8 mouse cellular contexts compared by ENCODE assay signal in the genomic region with DNA sequence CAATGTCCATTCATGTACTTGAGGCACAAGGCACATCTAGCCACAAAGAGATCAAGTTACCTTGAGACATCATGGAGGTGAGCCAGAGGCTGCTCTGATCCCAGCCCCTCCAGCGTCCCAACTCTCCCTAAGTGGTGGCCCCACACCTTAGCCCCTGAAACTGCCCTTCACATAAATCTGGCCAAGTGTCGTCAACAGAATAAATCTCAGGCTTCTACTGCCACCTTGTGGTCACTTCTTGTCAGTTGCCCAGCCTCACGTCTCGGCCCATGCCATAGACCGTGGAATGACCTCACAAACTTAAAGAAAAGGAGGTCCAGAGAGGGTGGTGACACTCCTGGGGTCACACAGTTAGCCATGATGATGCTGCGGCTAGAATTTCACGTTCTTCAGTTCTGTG.
DNase-seq lines count a peak whose midpoint lies in the region; ATAC-seq and TF ChIP-seq lines count a peak whose summit lies in the region.

No protein-coding gene starts in this region.

- no peaks in the 10 kb centered on the region for H3K27me3 ChIP-seq in kidney, adult 2 months (replicated peaks; ENCODE audit: control insufficient read depth, insufficient read depth, low read length)
- no peaks in the 10 kb centered on the region for H3K27me3 ChIP-seq in limb, embryonic 10.5 days (ENCODE audit: low read depth, poor library complexity, severe bottlenecking)
- no peaks in the 10 kb centered on the region for H3K27me3 ChIP-seq in midbrain, embryonic 15.5 days (replicated peaks)
- no peaks in the 10 kb centered on the region for H3K27me3 ChIP-seq in stomach, embryonic 14.5 days (ENCODE audit: control insufficient read depth, insufficient read depth, low read length)

- H3K4me1 ChIP-seq in cortical plate, adult 2 months (ENCODE audit: control insufficient read depth, insufficient read depth, low read length): peaks cover 3% of the 10 kb centered on the region
- H3K4me1 ChIP-seq in kidney, adult 2 months (ENCODE audit: control insufficient read depth, insufficient read depth, low read length): no peaks in the 10 kb centered on the region
- peaks cover 4% of the 10 kb centered on the region; the same call in 1 of the 2 replicates for H3K4me1 ChIP-seq in limb, embryonic 10.5 days
- no peaks in the 10 kb centered on the region for H3K4me1 ChIP-seq in midbrain, embryonic 15.5 days
- no peaks in the 10 kb centered on the region for H3K4me1 ChIP-seq in stomach, embryonic 14.5 days (ENCODE audit: control insufficient read depth, insufficient read depth, low read length)

- H3K36me3 ChIP-seq in kidney, adult 2 months (ENCODE audit: control insufficient read depth, insufficient read depth, low read length): no peaks in the 10 kb centered on the region
- no peaks in the 10 kb centered on the region for H3K36me3 ChIP-seq in limb, embryonic 10.5 days
- H3K36me3 ChIP-seq in midbrain, embryonic 15.5 days (replicated peaks): no peaks in the 10 kb centered on the region
- H3K36me3 ChIP-seq in stomach, embryonic 14.5 days (ENCODE audit: control insufficient read depth, insufficient read depth, low read length): no peaks in the 10 kb centered on the region

- peak; percentile 45 for DNase-seq in ovary, postnatal 10 days (ENCODE audit: low spot score)
- no peak for DNase-seq in ovary, adult 18-20 months (ENCODE audit: low spot score)
- DNase-seq in gastrocnemius, postnatal 36 days: peak; percentile 21 to 33
- DNase-seq in kidney, adult 2 months: peak; percentile 63
- DNase-seq in limb, embryonic 10.5 days (ENCODE audit: low spot score): peak; percentile 83

- WGBS in kidney, adult 2 months: 5% methylated on average over 7 of the region's 7 CpGs
- 4% methylated on average over 7 of the region's 7 CpGs for WGBS in limb, embryonic 10.5 days
- 6% methylated on average over 7 of the region's 7 CpGs for WGBS in midbrain, embryonic 15.5 days
- WGBS in stomach, embryonic 14.5 days: 4% methylated on average over 7 of the region's 7 CpGs

- no peak overlapping the region for H3K9ac ChIP-seq in midbrain, embryonic 15.5 days
- no peak overlapping the region for H3K9ac ChIP-seq in stomach, embryonic 14.5 days (replicated peaks; ENCODE audit: low read depth, low read length)

- peak; percentile 85 for TF ChIP-seq CTCF in cortical plate, adult 2 months (IDR thresholded peaks at IDR 0.05; ENCODE audit: extremely low read depth, insufficient read depth, low read length)
- TF ChIP-seq CTCF in kidney, adult 2 months (conservative IDR thresholded peaks at IDR 0.05; ENCODE audit: insufficient read depth, insufficient read length, low read depth, low read length): peak; percentile 85

- intact Hi-C loops in gastrocnemius, postnatal 36 days (cut with DNase I): loop anchor here (1.0 to 5.0 kb wide), 3 partner anchors 128 to 1077 kb away; partner anchors contain the start of gene Sdk1

- no peak for TF ChIP-seq POLR2A in cortical plate, adult 2 months (IDR thresholded peaks at IDR 0.05; ENCODE audit: extremely low read depth, insufficient read depth, low read length)
- no peak for TF ChIP-seq POLR2A in kidney, adult 2 months (IDR thresholded peaks at IDR 0.05; ENCODE audit: low read depth, low read length)

- H3K9me3 ChIP-seq in limb, embryonic 10.5 days (replicated peaks): no peaks in the 10 kb centered on the region
- H3K9me3 ChIP-seq in midbrain, embryonic 15.5 days: no peaks in the 10 kb centered on the region
- no peaks in the 10 kb centered on the region for H3K9me3 ChIP-seq in stomach, embryonic 14.5 days (ENCODE audit: control insufficient read depth, low read depth, low read length)

- no peak overlapping the region for H3K27ac ChIP-seq in cortical plate, adult 2 months (ENCODE audit: insufficient read depth, low read length)
- H3K27ac ChIP-seq in kidney, adult 2 months (ENCODE audit: insufficient read depth, low read depth, low read length): no peak overlapping the region
- no peak overlapping the region for H3K27ac ChIP-seq in limb, embryonic 10.5 days
- H3K27ac ChIP-seq in midbrain, embryonic 15.5 days: no peak overlapping the region
- no peak overlapping the region for H3K27ac ChIP-seq in stomach, embryonic 14.5 days (ENCODE audit: low read length)

- ATAC-seq in midbrain, embryonic 15.5 days (replicated peaks): 0 out of 2 replicates have a peak, but pooled peaks have one; percentile 27
- peak; percentile 65; the same call in 1 of the 2 replicates for ATAC-seq in stomach, embryonic 14.5 days (ENCODE audit: insufficient number of reproducible peaks, insufficient read depth, low FRiP score, low read depth)

- H3K4me3 ChIP-seq in cortical plate, adult 2 months (ENCODE audit: insufficient read depth, low read length): no peak overlapping the region
- H3K4me3 ChIP-seq in kidney, adult 2 months (ENCODE audit: insufficient read depth, low read depth, low read length): no peak overlapping the region
- H3K4me3 ChIP-seq in limb, embryonic 10.5 days: no peak overlapping the region
- H3K4me3 ChIP-seq in midbrain, embryonic 15.5 days: no peak overlapping the region
- H3K4me3 ChIP-seq in stomach, embryonic 14.5 days (ENCODE audit: low read depth, low read length): no peak overlapping the region

- no peak overlapping the region for H3K4me2 ChIP-seq in midbrain, embryonic 15.5 days
- H3K4me2 ChIP-seq in stomach, embryonic 14.5 days (replicated peaks; ENCODE audit: low read depth, low read length): no peak overlapping the region
